Mouse (Mus musculus): ENCODE measurements around the gene C1qtnf4. TPM values are rescaled to one million over a fixed set of nuclear protein-coding genes. Genes with fewer than 3 reads are reported as not detected.

The C1qtnf4 gene
- polyA plus RNA-seq, 2 experiments = 1.9 to 2.7 TPM

DNA sequence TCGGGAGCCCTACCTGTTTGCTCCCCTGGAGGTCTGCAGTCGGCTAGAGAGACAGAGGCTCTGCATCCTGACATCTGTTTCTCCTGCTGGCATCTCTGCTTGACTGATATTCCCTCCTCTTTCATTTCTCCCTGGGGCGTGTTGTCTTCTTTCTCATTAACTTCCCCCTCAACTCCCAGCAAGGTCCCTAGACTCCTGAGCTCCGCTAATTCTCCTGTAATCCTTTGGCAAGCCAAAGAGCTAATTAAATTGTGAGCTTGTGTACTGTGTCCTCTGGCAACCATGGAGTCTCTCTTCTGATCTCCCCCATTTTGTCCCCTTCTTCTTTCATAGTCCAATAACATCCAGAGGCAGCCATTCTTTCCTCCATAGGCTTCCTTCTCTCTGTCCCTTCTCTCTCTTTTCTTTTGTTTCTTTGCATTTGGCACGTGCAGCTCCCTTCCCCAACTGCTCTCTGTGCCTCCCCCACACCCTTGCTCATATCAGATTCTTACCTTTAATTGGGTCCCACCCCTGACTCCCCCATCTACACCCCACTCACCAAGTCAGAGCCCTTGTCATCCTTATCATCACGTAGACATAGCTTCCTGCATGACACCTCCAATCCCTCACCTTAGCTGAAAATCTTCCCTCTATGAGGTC, 5.4 kb upstream of the C1qtnf4 start:
- DNase-seq (ENCODE audit: low read depth in 3 of 3, low spot score in 3 of 3) (no peak), ATAC-seq (ENCODE audit: insufficient read depth) (no peak)
- no peak overlapping the region for H3K27ac ChIP-seq
- H3K9me3 ChIP-seq (ENCODE audit: control insufficient read depth, low read length) = no peaks in the 10 kb centered on the region
- H3K4me1 ChIP-seq (replicated peaks; ENCODE audit: control insufficient read depth in 2 of 2, insufficient read depth in 2 of 2, low read length in 1 of 2) = peaks cover 0 to 5% of the 10 kb centered on the region in 2 experiments; a peak in 3 of 4 replicates
- H3K4me2 ChIP-seq (ENCODE audit: low read depth) = no peak overlapping the region
- H3K36me3 ChIP-seq (replicated peaks; ENCODE audit: control insufficient read depth, insufficient read depth, low read depth) = no peaks in the 10 kb centered on the region
- no peak overlapping the region for H3K9ac ChIP-seq (replicated peaks)
- WGBS (ENCODE audit: insufficient replicate concordance) = 31% methylated on average over 6 of the region's 6 CpGs
- H3K27me3 ChIP-seq (ENCODE audit: control insufficient read depth, insufficient read depth, low read length) = peaks cover 16% of the 10 kb centered on the region
- TF ChIP-seq CTCF (IDR thresholded peaks at IDR 0.05; ENCODE audit: low read depth) = no peak
- no peak for TF ChIP-seq EP300 (IDR thresholded peaks at IDR 0.05; ENCODE audit: low read depth)
- H3K4me3 ChIP-seq (ENCODE audit: insufficient read depth in 1 of 2, low read depth in 2 of 2, low read length in 2 of 2) = no peak overlapping the region

- no peak for ATAC-seq (ENCODE audit: insufficient read depth)
- WGBS (ENCODE audit: insufficient replicate concordance) = 45% methylated on average over 2 of the region's 2 CpGs
- Histone ChIP-seq H3K27ac (no peak overlapping the region), H3K9ac (replicated peaks) (no peak overlapping the region), H3K36me3 (replicated peaks; ENCODE audit: control insufficient read depth, insufficient read depth, low read depth) (no peaks in the 10 kb centered on the region), H3K9me3 (ENCODE audit: control insufficient read depth, low read length) (no peaks in the 10 kb centered on the region), H3K4me1 (replicated peaks; ENCODE audit: control insufficient read depth in 2 of 2, insufficient read depth in 2 of 2, low read length in 1 of 2) (peaks cover 0 to 5% of the 10 kb centered on the region in 2 experiments; a peak in 3 of 4 replicates), H3K4me3 (ENCODE audit: insufficient read depth in 1 of 2, low read depth in 2 of 2, low read length in 2 of 2) (no peak overlapping the region), H3K27me3 (ENCODE audit: control insufficient read depth, insufficient read depth, low read length) (peaks cover 31% of the 10 kb centered on the region), H3K4me2 (ENCODE audit: low read depth) (no peak overlapping the region)
- DNase-seq (ENCODE audit: low read depth in 3 of 3, low spot score in 3 of 3) = no peak
- TF ChIP-seq EP300 (IDR thresholded peaks at IDR 0.05; ENCODE audit: low read depth) = no peak
- no peak for TF ChIP-seq CTCF (IDR thresholded peaks at IDR 0.05; ENCODE audit: low read depth)
Measured at GRCm38 (mm10) chr2:90881824-90882223, 3.8 kb upstream of the C1qtnf4 start.

GRCm38 (mm10) chr2:90886436-90886835, 776 bp downstream of the C1qtnf4 start:
- H3K9me3 ChIP-seq (ENCODE audit: control insufficient read depth, low read length) = no peaks in the 10 kb centered on the region
- no peak for DNase-seq (ENCODE audit: low read depth in 3 of 3, low spot score in 3 of 3)
- H3K27me3 ChIP-seq (ENCODE audit: control insufficient read depth, insufficient read depth, low read length) = peaks cover 66% of the 10 kb centered on the region
- TF ChIP-seq EP300 (IDR thresholded peaks at IDR 0.05; ENCODE audit: low read depth) (no peak), CTCF (IDR thresholded peaks at IDR 0.05; ENCODE audit: low read depth) (no peak)
- no peak overlapping the region for H3K9ac ChIP-seq (replicated peaks)
- peaks cover 4 to 6% of the 10 kb centered on the region in 2 experiments; a peak in 3 of 4 replicates for H3K4me1 ChIP-seq (replicated peaks; ENCODE audit: control insufficient read depth in 2 of 2, insufficient read depth in 2 of 2, low read length in 1 of 2)
- H3K4me3 ChIP-seq (ENCODE audit: insufficient read depth in 1 of 2, low read depth in 2 of 2, low read length in 2 of 2) = no peak overlapping the region
- no peak overlapping the region for H3K4me2 ChIP-seq (ENCODE audit: low read depth)
- ATAC-seq (ENCODE audit: insufficient read depth) = no peak
- no peak overlapping the region for H3K27ac ChIP-seq
- H3K36me3 ChIP-seq (replicated peaks; ENCODE audit: control insufficient read depth, insufficient read depth, low read depth) = no peaks in the 10 kb centered on the region
- WGBS (ENCODE audit: insufficient replicate concordance) = 38% methylated on average over 6 of the region's 6 CpGs

GRCm38 (mm10) chr2:90887627-90888026, 2.0 kb downstream of the C1qtnf4 start:
- Histone ChIP-seq H3K9me3 (ENCODE audit: control insufficient read depth, low read length) (no peaks in the 10 kb centered on the region), H3K36me3 (replicated peaks; ENCODE audit: control insufficient read depth, insufficient read depth, low read depth) (no peaks in the 10 kb centered on the region), H3K4me1 (replicated peaks; ENCODE audit: control insufficient read depth in 2 of 2, insufficient read depth in 2 of 2, low read length in 1 of 2) (peaks cover 12 to 13% of the 10 kb centered on the region in 2 experiments), H3K4me2 (ENCODE audit: low read depth) (no peak overlapping the region), H3K9ac (replicated peaks) (no peak overlapping the region), H3K27ac (no peak overlapping the region), H3K27me3 (ENCODE audit: control insufficient read depth, insufficient read depth, low read length) (peaks cover 66% of the 10 kb centered on the region), H3K4me3 (ENCODE audit: insufficient read depth in 1 of 2, low read depth in 2 of 2, low read length in 2 of 2) (no peak overlapping the region)
- 60% methylated on average over 5 of the region's 5 CpGs for WGBS (ENCODE audit: insufficient replicate concordance)
- TF ChIP-seq EP300 (IDR thresholded peaks at IDR 0.05; ENCODE audit: low read depth) (no peak), CTCF (IDR thresholded peaks at IDR 0.05; ENCODE audit: low read depth) (no peak)
- no peak for DNase-seq (ENCODE audit: low read depth in 3 of 3, low spot score in 3 of 3)
- ATAC-seq (ENCODE audit: insufficient read depth) = no peak

GRCm38 (mm10) chr2:90889550-90890548, 4.2 kb downstream of the C1qtnf4 start:
- ATAC-seq (ENCODE audit: insufficient read depth) (peak; percentile 66), DNase-seq (ENCODE audit: low read depth in 3 of 3, low spot score in 3 of 3) (peak in 2 of 3 experiments; percentile 38 to 43)
- Histone ChIP-seq H3K4me2 (ENCODE audit: low read depth) (peak overlapping the region; percentile 96), H3K4me1 (replicated peaks; ENCODE audit: control insufficient read depth in 2 of 2, insufficient read depth in 2 of 2, low read length in 1 of 2) (peaks cover 31 to 35% of the 10 kb centered on the region in 2 experiments), H3K4me3 (ENCODE audit: insufficient read depth in 1 of 2, low read depth in 2 of 2, low read length in 2 of 2) (peak overlapping the region; percentile 45 to 80), H3K27ac (peak overlapping the region; percentile 53), H3K27me3 (ENCODE audit: control insufficient read depth, insufficient read depth, low read length) (peaks cover 54% of the 10 kb centered on the region), H3K9me3 (ENCODE audit: control insufficient read depth, low read length) (no peaks in the 10 kb centered on the region), H3K9ac (replicated peaks) (peak overlapping the region; percentile 73), H3K36me3 (replicated peaks; ENCODE audit: control insufficient read depth, insufficient read depth, low read depth) (no peaks in the 10 kb centered on the region; the same call in 1 of the 2 replicates)
- WGBS (ENCODE audit: insufficient replicate concordance) = 5% methylated on average over 109 of the region's 133 CpGs
- TF ChIP-seq EP300 (IDR thresholded peaks at IDR 0.05; ENCODE audit: low read depth) (no peak), CTCF (IDR thresholded peaks at IDR 0.05; ENCODE audit: low read depth) (no peak)
